Mouse (Mus musculus): Measurements from ENCODE around the gene Zfp296. TPM values are rescaled to one million over a fixed set of nuclear protein-coding genes. Genes with fewer than 3 reads are reported as not detected.
"Not testable (repeated sequence)": the region's sequence is repeated elsewhere in the genome, so short reads cannot be mapped to it uniquely, and the experiment has no call there.

Zfp296 gene
- polyA plus RNA-seq, 1 experiment from 2014 or later, result 0.23 TPM

GRCm38 (mm10) chr7:19586269-19586668, 9.2 kb downstream of the Zfp296 start:
- Histone ChIP-seq H3K4me3 (replicated peaks) (no peak overlapping the region), H3K27me3 (replicated peaks) (no peaks in the 10 kb centered on the region), H3K9me3 (replicated peaks) (no peaks in the 10 kb centered on the region), H3K36me3 (peaks cover 94% of the 10 kb centered on the region), H3K4me2 (no peak overlapping the region), H3K27ac (replicated peaks) (no peak overlapping the region), H3K9ac (replicated peaks) (no peak overlapping the region), H3K4me1 (no peaks in the 10 kb centered on the region)
- WGBS, result 81% methylated on average over 43 of the region's 46 CpGs
- ATAC-seq (ENCODE audit: low FRiP score), result no peak

- no peaks in the 10 kb centered on the region for H3K9me3 ChIP-seq (replicated peaks)
- no peaks in the 10 kb centered on the region for H3K4me1 ChIP-seq
- H3K9ac ChIP-seq (replicated peaks), result no peak overlapping the region
- H3K4me3 ChIP-seq (replicated peaks), result no peak overlapping the region
- H3K27ac ChIP-seq (replicated peaks), result no peak overlapping the region
- WGBS, result 52% methylated on average over 3 of the region's 3 CpGs
- no peak for ATAC-seq (ENCODE audit: low FRiP score)
- no peaks in the 10 kb centered on the region for H3K27me3 ChIP-seq (replicated peaks)
- H3K36me3 ChIP-seq, result peaks cover 97% of the 10 kb centered on the region
- H3K4me2 ChIP-seq, result no peak overlapping the region
Observed at GRCm38 (mm10) chr7:19589207-19589606, 12.1 kb downstream of the Zfp296 start.

GRCm38 (mm10) chr7:19589917-19590316, 12.8 kb downstream of the Zfp296 start:
- no peak overlapping the region for H3K4me3 ChIP-seq (replicated peaks)
- H3K27ac ChIP-seq (replicated peaks), result no peak overlapping the region
- H3K27me3 ChIP-seq (replicated peaks), result no peaks in the 10 kb centered on the region
- WGBS, result 63% methylated on average over 3 of the region's 3 CpGs
- no peaks in the 10 kb centered on the region for H3K9me3 ChIP-seq (replicated peaks)
- peak; percentile 36 for ATAC-seq (ENCODE audit: low FRiP score)
- no peak overlapping the region for H3K4me2 ChIP-seq
- no peak overlapping the region for H3K9ac ChIP-seq (replicated peaks)
- peaks cover 94% of the 10 kb centered on the region for H3K36me3 ChIP-seq
- H3K4me1 ChIP-seq, result no peaks in the 10 kb centered on the region

GRCm38 (mm10) chr7:19593061-19593730, 16.1 kb downstream of the Zfp296 start:
- Histone ChIP-seq H3K27ac (replicated peaks) (no peak overlapping the region), H3K4me2 (no peak overlapping the region), H3K4me3 (replicated peaks) (no peak overlapping the region), H3K9ac (replicated peaks) (no peak overlapping the region), H3K9me3 (replicated peaks) (no peaks in the 10 kb centered on the region), H3K36me3 (peaks cover 84% of the 10 kb centered on the region), H3K27me3 (replicated peaks) (no peaks in the 10 kb centered on the region), H3K4me1 (no peaks in the 10 kb centered on the region; the same call in 1 of the 2 replicates)
- no peak for ATAC-seq (ENCODE audit: low FRiP score)
- WGBS, result 92% methylated on average over 10 of the region's 10 CpGs

- H3K9me3 ChIP-seq (replicated peaks), result no peaks in the 10 kb centered on the region
- no peak overlapping the region for H3K4me3 ChIP-seq (replicated peaks)
- H3K27ac ChIP-seq (replicated peaks), result peak overlapping the region; percentile 70
- WGBS, result 44% methylated on average over 5 of the region's 5 CpGs
- ATAC-seq (ENCODE audit: low FRiP score), result peak; percentile 54
- peaks cover 48% of the 10 kb centered on the region for H3K4me1 ChIP-seq
- H3K4me2 ChIP-seq, result no peak overlapping the region; the same call in 1 of the 2 replicates
- peaks cover 46% of the 10 kb centered on the region for H3K36me3 ChIP-seq
- no peak overlapping the region for H3K9ac ChIP-seq (replicated peaks)
- H3K27me3 ChIP-seq (replicated peaks), result no peaks in the 10 kb centered on the region
Observed at GRCm38 (mm10) chr7:19600562-19600961, 23.5 kb downstream of the Zfp296 start.

GRCm38 (mm10) chr7:19603055-19603454, 26.0 kb downstream of the Zfp296 start:
- peaks cover 31% of the 10 kb centered on the region for H3K36me3 ChIP-seq
- H3K9ac ChIP-seq (replicated peaks), result peak overlapping the region; percentile 99
- H3K27ac ChIP-seq (replicated peaks), result no peak overlapping the region
- H3K4me1 ChIP-seq, result peaks cover 48% of the 10 kb centered on the region
- no peaks in the 10 kb centered on the region for H3K27me3 ChIP-seq (replicated peaks)
- peak overlapping the region; percentile 100 for H3K4me3 ChIP-seq (replicated peaks)
- H3K4me2 ChIP-seq, result peak overlapping the region; percentile 92
- ATAC-seq (ENCODE audit: low FRiP score), result no peak
- H3K9me3 ChIP-seq (replicated peaks), result no peaks in the 10 kb centered on the region
- WGBS, result 84% methylated on average over 12 of the region's 12 CpGs

GRCm38 (mm10) chr7:19603849-19604605, 26.9 kb downstream of the Zfp296 start, which contains the start of gene Clasrp:
Gene Clasrp, minus strand, starts transcription at chr7:19604486.
- peak; percentile 94 for ATAC-seq (ENCODE audit: low FRiP score)
- 1% methylated on average over 57 of the region's 57 CpGs for WGBS

GRCm38 (mm10) chr7:19604606-19605214, 27.6 kb downstream of the Zfp296 start:
- Histone ChIP-seq H3K4me3 (replicated peaks) (peak overlapping the region; percentile 100), H3K27ac (replicated peaks) (peak overlapping the region; percentile 86), H3K4me1 (peaks cover 38% of the 10 kb centered on the region), H3K36me3 (peaks cover 16% of the 10 kb centered on the region), H3K4me2 (peak overlapping the region; percentile 92)
- not testable (repeated sequence) for H3K9ac ChIP-seq (replicated peaks); ATAC-seq (ENCODE audit: low FRiP score); H3K9me3 ChIP-seq (replicated peaks); H3K27me3 ChIP-seq (replicated peaks)
- WGBS, result 56% methylated on average over 10 of the region's 10 CpGs

More at GRCm38 (mm10) chr7:19603849-19604605, 26.9 kb downstream of the Zfp296 start, which contains the start of gene Clasrp:
- Histone ChIP-seq H3K9me3 (replicated peaks) (no peaks in the 10 kb centered on the region), H3K9ac (replicated peaks) (peak within 1 kb of the TSS; percentile 99), H3K4me2 (peak within 1 kb of the TSS; percentile 92), H3K4me1 (peaks cover 45% of the 10 kb centered on the region), H3K27me3 (replicated peaks) (no peaks in the 10 kb centered on the region), H3K36me3 (peaks cover 22% of the 10 kb centered on the region), H3K4me3 (replicated peaks) (peak within 1 kb of the TSS; percentile 100), H3K27ac (replicated peaks) (peak within 1 kb of the TSS; percentile 86)

- Histone ChIP-seq H3K4me3 (replicated peaks) (no peak overlapping the region), H3K27me3 (replicated peaks) (no peaks in the 10 kb centered on the region), H3K9ac (replicated peaks) (no peak overlapping the region), H3K27ac (replicated peaks) (no peak overlapping the region), H3K4me2 (no peak overlapping the region), H3K9me3 (replicated peaks) (no peaks in the 10 kb centered on the region), H3K4me1 (peaks cover 16% of the 10 kb centered on the region), H3K36me3 (peaks cover 13% of the 10 kb centered on the region; the same call in 1 of the 2 replicates)
- WGBS, result 87% methylated on average over 5 of the region's 5 CpGs
- ATAC-seq (ENCODE audit: low FRiP score), result no peak
Observed at GRCm38 (mm10) chr7:19607291-19607690, 30.2 kb downstream of the Zfp296 start.

GRCm38 (mm10) chr7:19609641-19610332, 32.7 kb downstream of the Zfp296 start:
- 91% methylated on average over 12 of the region's 12 CpGs for WGBS
- Histone ChIP-seq H3K4me1 (no peaks in the 10 kb centered on the region), H3K36me3 (peaks cover 17% of the 10 kb centered on the region; the same call in 1 of the 2 replicates), H3K4me2 (no peak overlapping the region), H3K27me3 (replicated peaks) (no peaks in the 10 kb centered on the region), H3K9me3 (replicated peaks) (no peaks in the 10 kb centered on the region), H3K9ac (replicated peaks) (no peak overlapping the region), H3K27ac (replicated peaks) (no peak overlapping the region), H3K4me3 (replicated peaks) (no peak overlapping the region)
- ATAC-seq (ENCODE audit: low FRiP score), result no peak

GRCm38 (mm10) chr7:19610969-19611368, 33.9 kb downstream of the Zfp296 start:
- Histone ChIP-seq H3K4me1 (no peaks in the 10 kb centered on the region), H3K4me3 (replicated peaks) (no peak overlapping the region), H3K27ac (replicated peaks) (no peak overlapping the region), H3K27me3 (replicated peaks) (no peaks in the 10 kb centered on the region), H3K9ac (replicated peaks) (no peak overlapping the region), H3K4me2 (no peak overlapping the region), H3K9me3 (replicated peaks) (no peaks in the 10 kb centered on the region), H3K36me3 (peaks cover 17% of the 10 kb centered on the region; the same call in 1 of the 2 replicates)
- 79% methylated on average over 5 of the region's 5 CpGs for WGBS
- no peak for ATAC-seq (ENCODE audit: low FRiP score)
